Mouse (Mus musculus): ENCODE measurements around the gene Myb. TPM values are rescaled to one million over a fixed set of nuclear protein-coding genes. Genes with fewer than 3 reads are reported as not detected.

The Myb gene
- polyA plus RNA-seq, 1 experiment from 2014 or later, result 5.6 TPM

- Histone ChIP-seq H3K27ac (no peak overlapping the region), H3K9me3 (replicated peaks) (no peaks in the 10 kb centered on the region), H3K4me2 (no peak overlapping the region), H3K36me3 (ENCODE audit: poor library complexity, severe bottlenecking) (no peaks in the 10 kb centered on the region), H3K4me1 (peaks cover 11% of the 10 kb centered on the region), H3K4me3 (no peak overlapping the region), H3K27me3 (0 out of 2 replicates have a peak, but pooled peaks cover 4% of the 10 kb centered on the region), H3K9ac (no peak overlapping the region)
- ATAC-seq, result no peak
- 34% methylated on average over 10 of the region's 10 CpGs for WGBS
Measured at GRCm38 (mm10) chr10:21193088-21193934, 32.5 kb upstream of the Myb start.

- no peak overlapping the region for H3K4me3 ChIP-seq
- no peak overlapping the region for H3K4me2 ChIP-seq
- H3K9me3 ChIP-seq (replicated peaks), result no peaks in the 10 kb centered on the region
- H3K27me3 ChIP-seq, result peaks cover 10% of the 10 kb centered on the region; the same call in 1 of the 2 replicates
- 81% methylated on average over 10 of the region's 10 CpGs for WGBS
- no peak overlapping the region for H3K9ac ChIP-seq
- H3K36me3 ChIP-seq (ENCODE audit: poor library complexity, severe bottlenecking), result no peaks in the 10 kb centered on the region
- H3K27ac ChIP-seq, result no peak overlapping the region
- no peak for ATAC-seq
- peaks cover 11% of the 10 kb centered on the region for H3K4me1 ChIP-seq
Measured at GRCm38 (mm10) chr10:21192436-21192835, 31.7 kb upstream of the Myb start.

GRCm38 (mm10) chr10:21189756-21190397 lies 29.1 kb upstream of the Myb start:
- 72% methylated on average over 9 of the region's 9 CpGs for WGBS
- Histone ChIP-seq H3K36me3 (ENCODE audit: poor library complexity, severe bottlenecking) (no peaks in the 10 kb centered on the region), H3K27ac (no peak overlapping the region), H3K4me1 (peaks cover 8% of the 10 kb centered on the region), H3K4me3 (no peak overlapping the region), H3K27me3 (peaks cover 10% of the 10 kb centered on the region; the same call in 1 of the 2 replicates), H3K4me2 (no peak overlapping the region), H3K9me3 (replicated peaks) (no peaks in the 10 kb centered on the region), H3K9ac (no peak overlapping the region)
- no peak for ATAC-seq

- Histone ChIP-seq H3K9me3 (replicated peaks) (no peaks in the 10 kb centered on the region), H3K4me1 (peaks cover 8% of the 10 kb centered on the region), H3K4me2 (peak overlapping the region; percentile 55), H3K36me3 (ENCODE audit: poor library complexity, severe bottlenecking) (no peaks in the 10 kb centered on the region), H3K9ac (peak overlapping the region; percentile 41; the same call in 1 of the 2 replicates), H3K27me3 (peaks cover 10% of the 10 kb centered on the region; the same call in 1 of the 2 replicates), H3K4me3 (peak overlapping the region; percentile 26), H3K27ac (no peak overlapping the region)
- WGBS, result 25% methylated on average over 8 of the region's 8 CpGs
- ATAC-seq, result no peak
Measured at GRCm38 (mm10) chr10:21189275-21189601, 28.5 kb upstream of the Myb start.

- peak overlapping the region; percentile 46 for H3K9ac ChIP-seq
- no peaks in the 10 kb centered on the region for H3K9me3 ChIP-seq (replicated peaks)
- 25% methylated on average over 11 of the region's 11 CpGs for WGBS
- peaks cover 7% of the 10 kb centered on the region for H3K4me1 ChIP-seq
- H3K4me3 ChIP-seq, result peak overlapping the region; percentile 26
- peak overlapping the region; percentile 55 for H3K4me2 ChIP-seq
- no peak overlapping the region for H3K27ac ChIP-seq
- H3K36me3 ChIP-seq (ENCODE audit: poor library complexity, severe bottlenecking), result no peaks in the 10 kb centered on the region
- H3K27me3 ChIP-seq, result peaks cover 10% of the 10 kb centered on the region; the same call in 1 of the 2 replicates
- peak; percentile 69; the same call in 1 of the 2 replicates for ATAC-seq
Measured at GRCm38 (mm10) chr10:21188564-21189274, 27.9 kb upstream of the Myb start.

- H3K4me2 ChIP-seq, result no peak overlapping the region
- H3K9ac ChIP-seq, result no peak overlapping the region
- no peak overlapping the region for H3K4me3 ChIP-seq
- peaks cover 10% of the 10 kb centered on the region; the same call in 1 of the 2 replicates for H3K27me3 ChIP-seq
- no peak overlapping the region for H3K27ac ChIP-seq
- no peak for ATAC-seq
- H3K9me3 ChIP-seq (replicated peaks), result no peaks in the 10 kb centered on the region
- no peaks in the 10 kb centered on the region for H3K4me1 ChIP-seq
- no peaks in the 10 kb centered on the region for H3K36me3 ChIP-seq (ENCODE audit: poor library complexity, severe bottlenecking)
Measured at GRCm38 (mm10) chr10:21187847-21188246, 27.1 kb upstream of the Myb start.

- no peaks in the 10 kb centered on the region for H3K4me1 ChIP-seq
- peaks cover 10% of the 10 kb centered on the region; the same call in 1 of the 2 replicates for H3K27me3 ChIP-seq
- H3K27ac ChIP-seq, result no peak overlapping the region
- H3K9ac ChIP-seq, result no peak overlapping the region
- no peaks in the 10 kb centered on the region for H3K36me3 ChIP-seq (ENCODE audit: poor library complexity, severe bottlenecking)
- H3K4me3 ChIP-seq, result no peak overlapping the region
- H3K9me3 ChIP-seq (replicated peaks), result 0 out of 2 replicates have a peak, but pooled peaks cover 2% of the 10 kb centered on the region
- ATAC-seq, result no peak
- no peak overlapping the region for H3K4me2 ChIP-seq
- 89% methylated on average over 5 of the region's 5 CpGs for WGBS
Measured at GRCm38 (mm10) chr10:21186733-21187132, 25.9 kb upstream of the Myb start.

- no peak overlapping the region for H3K4me3 ChIP-seq
- H3K4me2 ChIP-seq, result no peak overlapping the region
- no peaks in the 10 kb centered on the region for H3K4me1 ChIP-seq
- no peak overlapping the region for H3K27ac ChIP-seq
- 0 out of 2 replicates have a peak, but pooled peaks cover 7% of the 10 kb centered on the region for H3K27me3 ChIP-seq
- ATAC-seq, result no peak
- no peak overlapping the region for H3K9ac ChIP-seq
- 0 out of 2 replicates have a peak, but pooled peaks cover 2% of the 10 kb centered on the region for H3K9me3 ChIP-seq (replicated peaks)
- 35% methylated on average over 5 of the region's 5 CpGs for WGBS
- no peaks in the 10 kb centered on the region for H3K36me3 ChIP-seq (ENCODE audit: poor library complexity, severe bottlenecking)
Measured at GRCm38 (mm10) chr10:21178711-21179110, 17.9 kb upstream of the Myb start.

- ATAC-seq, result no peak
- H3K4me1 ChIP-seq, result no peaks in the 10 kb centered on the region
- H3K27ac ChIP-seq, result no peak overlapping the region
- no peak overlapping the region for H3K4me2 ChIP-seq
- 0 out of 2 replicates have a peak, but pooled peaks cover 2% of the 10 kb centered on the region for H3K9me3 ChIP-seq (replicated peaks)
- WGBS, result 88% methylated on average over 10 of the region's 10 CpGs
- H3K36me3 ChIP-seq (ENCODE audit: poor library complexity, severe bottlenecking), result no peaks in the 10 kb centered on the region
- no peak overlapping the region for H3K4me3 ChIP-seq
- no peak overlapping the region for H3K9ac ChIP-seq
- 0 out of 2 replicates have a peak, but pooled peaks cover 7% of the 10 kb centered on the region for H3K27me3 ChIP-seq
Measured at GRCm38 (mm10) chr10:21178281-21178680, 17.5 kb upstream of the Myb start.

GRCm38 (mm10) chr10:21172650-21173200 lies 11.9 kb upstream of the Myb start:
- no peak overlapping the region for H3K9ac ChIP-seq
- H3K27me3 ChIP-seq, result 0 out of 2 replicates have a peak, but pooled peaks cover 4% of the 10 kb centered on the region
- no peak overlapping the region for H3K4me2 ChIP-seq
- H3K9me3 ChIP-seq (replicated peaks), result peaks cover 3% of the 10 kb centered on the region; the same call in 1 of the 2 replicates
- H3K4me1 ChIP-seq, result no peaks in the 10 kb centered on the region
- 91% methylated on average over 4 of the region's 4 CpGs for WGBS
- H3K36me3 ChIP-seq (ENCODE audit: poor library complexity, severe bottlenecking), result no peaks in the 10 kb centered on the region
- ATAC-seq, result no peak
- H3K27ac ChIP-seq, result no peak overlapping the region
- H3K4me3 ChIP-seq, result no peak overlapping the region

GRCm38 (mm10) chr10:21168466-21168865 lies 7.7 kb upstream of the Myb start:
- H3K27ac ChIP-seq, result no peak overlapping the region
- H3K9ac ChIP-seq, result no peak overlapping the region
- H3K4me1 ChIP-seq, result no peaks in the 10 kb centered on the region
- no peaks in the 10 kb centered on the region for H3K36me3 ChIP-seq (ENCODE audit: poor library complexity, severe bottlenecking)
- H3K4me2 ChIP-seq, result no peak overlapping the region
- no peak overlapping the region for H3K4me3 ChIP-seq
- ATAC-seq, result no peak
- peaks cover 3% of the 10 kb centered on the region; the same call in 1 of the 2 replicates for H3K9me3 ChIP-seq (replicated peaks)
- peaks cover 6% of the 10 kb centered on the region for H3K27me3 ChIP-seq
- 93% methylated on average over 8 of the region's 8 CpGs for WGBS
